ENCODE assay signal across 8 mouse cellular contexts in genomic region chr5:131430109-131430508, GRCm38 (mm10).
DNase-seq lines count a peak whose midpoint lies in the region; ATAC-seq lines count a peak whose summit lies in the region.

No protein-coding gene starts in this region.

- no peak overlapping the region for H3K4me2 ChIP-seq in heart, embryonic 11.5 days
- H3K4me2 ChIP-seq in midbrain, embryonic 11.5 days: no peak overlapping the region

- no peaks in the 10 kb centered on the region for H3K36me3 ChIP-seq in heart, embryonic 11.5 days (ENCODE audit: control insufficient read depth, insufficient read depth, low read length)
- H3K36me3 ChIP-seq in midbrain, embryonic 11.5 days (ENCODE audit: control insufficient read depth, insufficient read depth, low read length): no peaks in the 10 kb centered on the region

- no peaks in the 10 kb centered on the region for H3K4me1 ChIP-seq in heart, embryonic 11.5 days (ENCODE audit: control insufficient read depth, insufficient read depth, low read length)
- no peaks in the 10 kb centered on the region for H3K4me1 ChIP-seq in midbrain, embryonic 11.5 days (ENCODE audit: control insufficient read depth, insufficient read depth, low read length)

- no peak for ATAC-seq in heart, embryonic 11.5 days (replicated peaks; ENCODE audit: insufficient number of reproducible peaks, low FRiP score, low TSS enrichment)
- peak; percentile 77 for ATAC-seq in common myeloid progenitor, adult 5-6 weeks (replicated peaks; ENCODE audit: low read depth, poor library complexity, severe bottlenecking)
- peak; percentile 62 to 66; a peak in 1 of 4 replicates for ATAC-seq in hematopoietic stem cell, adult 5-6 weeks (replicated peaks in 1 of 2; ENCODE audit: insufficient read depth in 1 of 2, low FRiP score in 2 of 2, low TSS enrichment in 1 of 2, low read depth in 1 of 2, poor library complexity in 2 of 2, severe bottlenecking in 2 of 2)
- 0 out of 2 replicates have a peak, but pooled peaks have one; percentile 8 for ATAC-seq in midbrain, embryonic 11.5 days (ENCODE audit: low FRiP score)

- no peak overlapping the region for H3K27ac ChIP-seq in heart, embryonic 11.5 days (ENCODE audit: low read depth, low read length)
- H3K27ac ChIP-seq in midbrain, embryonic 11.5 days (ENCODE audit: low read depth, low read length): no peak overlapping the region

- peak; percentile 18 to 67 for DNase-seq in heart, adult 18-20 months
- peak; percentile 40 for DNase-seq in WW6 (ENCODE audit: low read depth, low spot score)
- DNase-seq in left cerebral cortex, adult 11 months (ENCODE audit: low spot score): peak; percentile 55
- peak; percentile 93 for DNase-seq in midbrain, embryonic 11.5 days (ENCODE audit: low spot score, missing footprints)
- DNase-seq in testis, postnatal 10 days (ENCODE audit: low spot score): peak; percentile 69

- no peak overlapping the region for H3K9ac ChIP-seq in heart, embryonic 11.5 days (ENCODE audit: low read depth, low read length)
- H3K9ac ChIP-seq in midbrain, embryonic 11.5 days (ENCODE audit: low read length): no peak overlapping the region

- 26% methylated on average over 8 of the region's 8 CpGs for WGBS in heart, embryonic 11.5 days (ENCODE audit: insufficient replicate concordance)
- 35% methylated on average over 8 of the region's 8 CpGs for WGBS in midbrain, embryonic 11.5 days

- H3K4me3 ChIP-seq in heart, embryonic 11.5 days (ENCODE audit: low read depth, low read length): no peak overlapping the region
- H3K4me3 ChIP-seq in midbrain, embryonic 11.5 days (ENCODE audit: low read depth, low read length): no peak overlapping the region

- no peaks in the 10 kb centered on the region for H3K9me3 ChIP-seq in heart, embryonic 11.5 days (replicated peaks; ENCODE audit: control insufficient read depth, low read length)
- H3K9me3 ChIP-seq in midbrain, embryonic 11.5 days (ENCODE audit: control insufficient read depth, low read length): no peaks in the 10 kb centered on the region

- no peaks in the 10 kb centered on the region for H3K27me3 ChIP-seq in heart, embryonic 11.5 days (ENCODE audit: control insufficient read depth, insufficient read depth, low read length)
- no peaks in the 10 kb centered on the region; the same call in 1 of the 2 replicates for H3K27me3 ChIP-seq in midbrain, embryonic 11.5 days (ENCODE audit: control insufficient read depth, insufficient read depth, low read length)

Comparison
In these comparisons a context has a peak if more than half of its experiments do, and no peak if none do; other contexts are left out.
1. DNase-seq: peak in every context shown above with its lines; median percentile 93 in midbrain, embryonic 11.5 days; 69 in testis, postnatal 10 days; 55 in left cerebral cortex, adult 11 months; 42 in heart, adult 18-20 months; 40 in WW6.